Mouse (Mus musculus) intestine, embryonic 14.5 days (tissue): ENCODE measurements at regions not wholly inside any gene's neighbourhood (a gene's known extent, or its start where the extent isn't known, plus 50 kb on each side); places are given as distances from the start of the nearest gene placed in this dataset.

Source experiments
- ATAC-seq: fragments of 200-750 bp; cut with Nextera tagmentation; replicated peaks from 2 replicates; pipeline ENCODE4 v1.8.0; 2017; ENCODE audit warnings: low read depth, moderate number of reproducible peaks, moderate TSS enrichment, moderate library complexity; ENCODE audit not compliant: low FRiP score, low TSS enrichment
- DNase-seq: peaks from one replicate; pipeline ENCODE4 v3.0.0-alpha.2; 2018; ENCODE audit warnings: low spot score
- H3K27ac ChIP-seq: fragments of 300-500 bp; sonication (generic); 2 replicates; pipeline ENCODE4 v1.5.1; 2014; ENCODE audit warnings: low read depth, mild to moderate bottlenecking, control low read depth
- H3K27me3 ChIP-seq: fragments of 300-500 bp; sonication (generic); replicated peaks from 2 replicates; pipeline ENCODE4 v1.6.1; 2014; ENCODE audit warnings: low read length, control low read depth; ENCODE audit not compliant: control insufficient read depth, insufficient read depth
- H3K36me3 ChIP-seq: fragments of 300-500 bp; sonication (generic); 2 replicates; pipeline ENCODE4 v1.6.1; 2014; ENCODE audit warnings: low read length, control low read depth; ENCODE audit not compliant: control insufficient read depth, insufficient read depth
- H3K4me1 ChIP-seq: fragments of 300-500 bp; sonication (generic); replicated peaks from 2 replicates; pipeline ENCODE4 v1.6.1; 2014; ENCODE audit warnings: low read length, control low read depth, mixed read lengths; ENCODE audit not compliant: control insufficient read depth, insufficient read depth
- H3K4me2 ChIP-seq: fragments of 300-500 bp; sonication (generic); 2 replicates; pipeline ENCODE4 v1.6.1; 2014; ENCODE audit warnings: low read length
- H3K4me3 ChIP-seq: fragments of 300-500 bp; sonication (generic); 2 replicates; pipeline ENCODE4 v1.5.1; 2014; ENCODE audit warnings: low read depth, low read length, control low read depth, mixed read lengths
- H3K9ac ChIP-seq: fragments of 300-500 bp; sonication (generic); 2 replicates; pipeline ENCODE4 v1.6.1; 2014; ENCODE audit warnings: mild to moderate bottlenecking, low read length
- H3K9me3 ChIP-seq: fragments of 300-500 bp; sonication (generic); 2 replicates; pipeline ENCODE4 v1.6.1; 2016; ENCODE audit warnings: low read length, control low read depth; ENCODE audit not compliant: control insufficient read depth
- WGBS: fragments of 180-500 bp; shearing (Covaris S2); extraction: QIAGEN DNeasy Blood & Tissue Kit; methylation state at CpG from one replicate; pipeline ENCODE4 v1.1.7; 2014; 5-methylcytosine and 5-hydroxymethylcytosine counted together

GRCm38 (mm10) chr15:85680460-85681224 is 54.1 kb upstream of the Ppara start:
- DNase-seq (no peak), ATAC-seq (no peak)
- H3K9ac ChIP-seq: peak overlapping the region; percentile 3; the same call in 1 of the 2 replicates
- H3K36me3 ChIP-seq: peaks cover 13% of the 10 kb centered on the region; the same call in 1 of the 2 replicates
- no peak overlapping the region for H3K4me3 ChIP-seq
- no peak overlapping the region for H3K27ac ChIP-seq
- H3K4me1 ChIP-seq: peaks cover 6% of the 10 kb centered on the region; the same call in 1 of the 2 replicates
- WGBS: 32% methylated on average over 13 of the region's 13 CpGs
- H3K9me3 ChIP-seq: no peaks in the 10 kb centered on the region
- no peaks in the 10 kb centered on the region for H3K27me3 ChIP-seq
- peak overlapping the region; percentile 23; the same call in 1 of the 2 replicates for H3K4me2 ChIP-seq

- Histone ChIP-seq H3K27ac (no peak overlapping the region), H3K4me2 (no peak overlapping the region), H3K4me3 (no peak overlapping the region), H3K4me1 (peaks cover 15% of the 10 kb centered on the region), H3K9me3 (no peaks in the 10 kb centered on the region), H3K36me3 (peaks cover 18% of the 10 kb centered on the region; the same call in 1 of the 2 replicates), H3K9ac (no peak overlapping the region), H3K27me3 (no peaks in the 10 kb centered on the region)
- DNase-seq: no peak
- ATAC-seq: no peak
- 88% methylated on average over 12 of the region's 12 CpGs for WGBS
These were observed 52.7 kb upstream of the Ppara start for GRCm38 (mm10) chr15:85682116-85682515.

- H3K27ac ChIP-seq: no peak overlapping the region
- H3K36me3 ChIP-seq: peaks cover 18% of the 10 kb centered on the region; the same call in 1 of the 2 replicates
- ATAC-seq (no peak), DNase-seq (no peak)
- no peak overlapping the region for H3K4me3 ChIP-seq
- WGBS: 51% methylated on average over 6 of the region's 6 CpGs
- peaks cover 21% of the 10 kb centered on the region for H3K4me1 ChIP-seq
- no peak overlapping the region for H3K4me2 ChIP-seq
- no peaks in the 10 kb centered on the region for H3K9me3 ChIP-seq
- H3K27me3 ChIP-seq: no peaks in the 10 kb centered on the region
- H3K9ac ChIP-seq: no peak overlapping the region
These were observed 52.0 kb upstream of the Ppara start for GRCm38 (mm10) chr15:85682780-85683179.

GRCm38 (mm10) chr15:85683271-85683670 is 51.5 kb upstream of the Ppara start:
- peaks cover 18% of the 10 kb centered on the region; the same call in 1 of the 2 replicates for H3K36me3 ChIP-seq
- WGBS: 78% methylated on average over 6 of the region's 6 CpGs

GRCm38 (mm10) chr15:85683716-85684115 is 51.1 kb upstream of the Ppara start:
- peaks cover 23% of the 10 kb centered on the region for H3K4me1 ChIP-seq
- no peak overlapping the region for H3K4me2 ChIP-seq
- H3K9me3 ChIP-seq: no peaks in the 10 kb centered on the region
- no peaks in the 10 kb centered on the region for H3K27me3 ChIP-seq
- ATAC-seq: no peak
- no peak overlapping the region for H3K27ac ChIP-seq
- DNase-seq: no peak
- H3K4me3 ChIP-seq: no peak overlapping the region
- WGBS: 97% methylated on average over 4 of the region's 4 CpGs
- H3K36me3 ChIP-seq: peaks cover 18% of the 10 kb centered on the region; the same call in 1 of the 2 replicates
- no peak overlapping the region for H3K9ac ChIP-seq

More at GRCm38 (mm10) chr15:85683271-85683670, 51.5 kb upstream of the Ppara start:
- Histone ChIP-seq H3K9ac (no peak overlapping the region), H3K4me1 (peaks cover 23% of the 10 kb centered on the region), H3K4me2 (no peak overlapping the region), H3K4me3 (no peak overlapping the region), H3K9me3 (no peaks in the 10 kb centered on the region), H3K27ac (no peak overlapping the region), H3K27me3 (no peaks in the 10 kb centered on the region)
- ATAC-seq: no peak
- no peak for DNase-seq

GRCm38 (mm10) chr15:85684164-85684708 is 50.5 kb upstream of the Ppara start:
- H3K27me3 ChIP-seq: no peaks in the 10 kb centered on the region
- 89% methylated on average over 14 of the region's 14 CpGs for WGBS
- no peak overlapping the region for H3K4me2 ChIP-seq
- H3K4me1 ChIP-seq: peaks cover 23% of the 10 kb centered on the region
- peaks cover 18% of the 10 kb centered on the region; the same call in 1 of the 2 replicates for H3K36me3 ChIP-seq
- DNase-seq (no peak), ATAC-seq (no peak)
- H3K9ac ChIP-seq: no peak overlapping the region
- no peak overlapping the region for H3K27ac ChIP-seq
- H3K9me3 ChIP-seq: no peaks in the 10 kb centered on the region
- H3K4me3 ChIP-seq: no peak overlapping the region

GRCm38 (mm10) chr15:85684875-85685274 is 49.9 kb upstream of the Ppara start:
- no peak overlapping the region for H3K4me2 ChIP-seq
- H3K4me1 ChIP-seq: peaks cover 23% of the 10 kb centered on the region
- no peak overlapping the region for H3K9ac ChIP-seq
- H3K27me3 ChIP-seq: no peaks in the 10 kb centered on the region
- no peaks in the 10 kb centered on the region for H3K9me3 ChIP-seq
- 69% methylated on average over 5 of the region's 5 CpGs for WGBS
- DNase-seq (no peak), ATAC-seq (no peak)
- H3K4me3 ChIP-seq: no peak overlapping the region
- H3K36me3 ChIP-seq: peaks cover 23% of the 10 kb centered on the region; the same call in 1 of the 2 replicates
- no peak overlapping the region for H3K27ac ChIP-seq
